Mouse (Mus musculus): ENCODE results near the gene Slc35e3. TPM values are rescaled to one million over a fixed set of nuclear protein-coding genes. Genes with fewer than 3 reads are reported as not detected.
A peak's percentile ranks its signal among the peaks of the same experiment; 100 is the strongest.
"Not testable (repeated sequence)": the region's sequence is repeated elsewhere in the genome, so short reads cannot be mapped to it uniquely, and the experiment has no call there.

The Slc35e3 gene
- total RNA-seq, 2 experiments from 2014 or later = 7.8 to 8.2 TPM

DNA sequence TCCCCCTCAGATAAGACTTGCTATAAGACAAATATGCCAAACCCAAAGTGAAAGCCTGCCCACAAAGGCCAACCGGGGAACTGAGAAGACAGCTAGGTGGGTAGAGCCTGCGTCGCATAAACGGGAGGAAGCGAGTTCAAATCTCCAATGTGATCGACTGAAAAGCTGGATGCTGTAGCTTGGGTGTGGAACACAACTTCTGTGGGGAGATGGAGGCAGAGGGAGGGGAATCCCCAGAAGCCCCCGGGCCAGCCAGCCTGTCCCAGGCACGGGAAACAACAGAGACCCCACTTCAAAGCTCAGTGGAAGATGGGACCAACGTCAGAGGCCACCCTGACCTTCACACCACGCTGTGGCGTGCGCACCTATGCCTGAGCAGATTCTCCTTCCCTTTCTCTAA is 16.8 kb upstream of the Slc35e3 start:
- DNase-seq = no peak

GRCm38 (mm10) chr10:117762281-117762830 is 16.2 kb upstream of the Slc35e3 start:
- no peak for DNase-seq

- DNase-seq = no peak
Observed at GRCm38 (mm10) chr10:117761551-117761950, 15.4 kb upstream of the Slc35e3 start.

DNA sequence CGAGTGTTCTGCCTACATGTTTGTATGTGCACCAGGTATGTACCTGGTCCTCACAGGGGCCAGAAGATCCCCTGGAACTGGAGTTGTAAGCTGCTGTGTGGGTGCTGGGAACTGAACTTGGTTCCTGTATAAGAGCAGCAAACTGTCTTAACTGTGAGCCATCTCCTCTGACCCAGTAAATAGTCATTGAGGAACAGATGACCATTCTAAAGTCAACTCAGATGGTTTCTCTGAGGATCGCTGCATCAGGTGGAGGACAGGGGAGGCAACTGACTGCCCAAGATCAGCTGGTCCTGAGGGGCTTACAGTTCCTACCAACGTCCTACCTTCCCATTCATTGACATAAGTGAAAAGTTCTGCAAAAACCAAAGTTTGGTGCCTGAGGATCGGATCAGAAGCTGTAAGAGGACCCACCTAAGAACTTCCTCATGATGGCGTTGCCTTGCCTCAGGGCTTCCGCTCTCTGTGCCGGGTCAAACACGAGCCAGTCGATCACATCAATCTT is 14.7 kb upstream of the Slc35e3 start:
- DNase-seq = no peak

GRCm38 (mm10) chr10:117759844-117760630 is 13.9 kb upstream of the Slc35e3 start:
- no peak for DNase-seq

GRCm38 (mm10) chr10:117758749-117759727 is 12.9 kb upstream of the Slc35e3 start:
- DNase-seq = no peak

DNA sequence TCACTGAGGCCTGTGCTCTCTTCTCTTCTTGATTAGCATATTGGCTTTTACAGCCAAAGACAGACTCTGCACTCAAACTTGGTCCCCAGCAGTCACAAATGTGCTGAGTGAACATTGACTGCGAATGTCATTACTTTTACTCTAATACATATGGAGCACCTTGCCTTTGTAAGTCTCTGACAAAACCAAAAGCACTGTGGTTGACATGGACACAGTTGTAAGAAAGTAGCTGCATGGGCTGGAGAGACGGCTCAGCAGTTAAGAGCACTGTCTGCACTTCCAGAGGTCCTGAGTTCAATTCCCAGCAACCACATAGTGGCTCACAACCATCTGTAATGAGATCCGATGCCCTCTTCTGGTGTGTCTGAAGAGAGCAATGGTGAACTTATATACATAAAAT is 12.2 kb upstream of the Slc35e3 start:
- not testable (repeated sequence) for DNase-seq

- DNase-seq = no peak
Observed at GRCm38 (mm10) chr10:117757796-117758342, 11.7 kb upstream of the Slc35e3 start.

DNA sequence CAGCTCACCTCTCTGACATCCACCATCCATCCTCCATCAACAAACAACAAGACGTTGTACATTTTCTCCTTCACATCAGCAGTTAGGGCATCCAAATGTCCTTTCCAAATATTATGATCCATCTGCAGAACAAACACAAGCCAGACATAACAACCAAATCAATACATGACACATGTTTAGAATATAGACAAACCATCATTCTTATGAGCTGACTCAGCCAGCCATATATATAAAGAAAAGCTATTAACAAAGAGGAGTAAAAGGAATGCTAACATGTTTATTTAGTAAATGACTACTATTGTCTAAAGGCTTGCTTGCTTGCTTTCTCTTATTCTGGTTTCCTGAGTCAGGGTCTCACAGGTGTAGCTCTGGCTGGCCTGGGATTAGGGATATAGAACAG is 11.1 kb upstream of the Slc35e3 start:
- DNase-seq = no peak

DNA sequence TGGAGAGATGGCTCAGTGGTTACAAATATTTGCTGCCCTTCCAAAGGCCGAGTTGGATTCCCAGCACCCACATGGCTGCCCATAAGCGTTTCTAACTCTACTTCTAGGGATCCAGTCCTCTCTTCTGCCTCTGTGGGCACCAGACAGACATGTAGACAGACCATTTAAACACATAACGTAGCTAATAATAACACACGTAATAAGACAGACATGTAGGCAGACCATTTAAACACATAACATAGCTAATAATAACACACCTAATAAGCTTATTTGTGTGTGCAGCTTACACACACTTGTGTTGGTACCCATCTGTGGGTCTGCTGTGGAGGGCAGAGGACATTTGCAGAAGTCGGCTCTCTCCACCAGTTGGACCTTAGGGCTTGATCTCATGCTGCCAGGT is 10.6 kb upstream of the Slc35e3 start:
- no peak for DNase-seq

GRCm38 (mm10) chr10:117755799-117756467 is 9.8 kb upstream of the Slc35e3 start:
- DNase-seq = no peak

DNA sequence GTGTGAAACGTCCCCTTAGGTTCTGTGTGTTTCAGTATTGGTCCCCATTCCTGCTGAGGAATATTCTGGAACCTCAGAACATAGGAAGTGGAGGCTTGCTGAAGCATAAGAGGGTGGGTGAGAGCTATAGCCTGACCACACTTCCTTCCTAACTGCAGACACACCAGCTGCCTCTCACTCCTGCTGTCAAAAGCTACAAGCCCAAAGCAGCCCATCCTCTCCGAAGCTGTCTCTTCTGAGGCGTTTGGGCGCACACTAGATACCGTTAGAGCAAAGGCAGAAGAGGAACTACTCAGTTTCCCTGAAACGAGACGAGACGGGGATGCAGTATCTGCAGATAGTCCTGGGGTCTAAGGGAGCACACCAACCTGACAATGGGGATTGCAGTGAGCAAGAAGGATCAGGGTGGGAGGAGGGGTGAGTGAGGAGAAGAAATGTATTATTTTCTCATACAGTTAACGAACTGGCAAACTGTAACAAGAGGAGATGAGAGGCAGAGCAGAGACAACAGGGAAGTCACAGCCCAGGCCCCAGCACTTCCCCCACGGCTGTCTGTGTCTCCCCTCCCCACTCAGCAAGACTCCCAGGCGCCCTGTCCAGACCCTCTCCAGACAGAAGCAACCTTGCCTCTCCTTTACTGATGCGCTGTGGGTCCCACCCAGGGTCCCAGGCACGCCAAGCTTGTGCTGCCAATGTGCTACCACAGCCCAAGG is 9.1 kb upstream of the Slc35e3 start:
- DNase-seq = peak; percentile 14 to 20

- DNase-seq = no peak
Observed at GRCm38 (mm10) chr10:117754609-117754940, 8.4 kb upstream of the Slc35e3 start.

DNA sequence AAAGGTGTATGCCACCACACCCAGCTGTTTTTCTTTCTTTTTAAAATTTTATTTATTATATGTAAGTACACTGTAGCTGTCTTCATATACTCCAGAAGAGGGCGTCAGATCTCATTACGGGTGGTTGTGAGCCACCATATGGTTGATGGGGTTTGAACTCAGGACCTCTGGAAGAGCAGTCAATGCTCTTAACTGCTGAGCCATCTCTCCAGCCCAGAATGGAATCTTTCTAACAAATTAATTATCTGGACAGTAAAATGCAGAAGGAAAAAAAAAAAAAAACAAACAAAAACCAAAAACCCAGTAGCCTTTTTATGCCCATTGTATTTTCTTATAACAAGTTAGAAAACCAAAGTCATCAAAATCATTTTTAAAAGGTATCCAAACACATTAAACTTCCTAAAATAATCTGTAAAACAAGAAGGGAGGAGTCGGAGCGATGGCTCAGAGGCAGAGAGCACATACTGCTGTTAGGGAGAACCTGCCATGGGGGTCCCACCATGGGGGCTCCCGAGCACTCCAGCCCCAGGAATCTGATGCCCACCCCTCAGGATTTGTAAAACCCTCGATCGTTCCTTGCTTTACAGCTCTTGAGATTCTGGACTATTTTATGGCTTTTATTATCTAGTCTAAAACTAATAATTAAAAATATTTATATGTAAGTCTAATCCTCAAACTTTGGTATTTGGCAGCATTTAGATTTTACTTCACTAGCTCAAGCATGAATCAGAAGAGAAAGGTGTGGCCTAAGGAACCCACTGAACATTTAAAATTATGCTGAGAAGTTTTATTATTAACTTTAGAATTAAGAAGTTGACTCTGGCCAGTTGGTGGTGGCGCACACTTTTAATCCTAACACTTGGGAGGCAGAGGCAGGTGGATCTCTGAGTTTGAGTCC is 7.8 kb upstream of the Slc35e3 start:
- DNase-seq = no peak

GRCm38 (mm10) chr10:117752851-117753647 is 6.9 kb upstream of the Slc35e3 start:
- DNase-seq = no peak

DNA sequence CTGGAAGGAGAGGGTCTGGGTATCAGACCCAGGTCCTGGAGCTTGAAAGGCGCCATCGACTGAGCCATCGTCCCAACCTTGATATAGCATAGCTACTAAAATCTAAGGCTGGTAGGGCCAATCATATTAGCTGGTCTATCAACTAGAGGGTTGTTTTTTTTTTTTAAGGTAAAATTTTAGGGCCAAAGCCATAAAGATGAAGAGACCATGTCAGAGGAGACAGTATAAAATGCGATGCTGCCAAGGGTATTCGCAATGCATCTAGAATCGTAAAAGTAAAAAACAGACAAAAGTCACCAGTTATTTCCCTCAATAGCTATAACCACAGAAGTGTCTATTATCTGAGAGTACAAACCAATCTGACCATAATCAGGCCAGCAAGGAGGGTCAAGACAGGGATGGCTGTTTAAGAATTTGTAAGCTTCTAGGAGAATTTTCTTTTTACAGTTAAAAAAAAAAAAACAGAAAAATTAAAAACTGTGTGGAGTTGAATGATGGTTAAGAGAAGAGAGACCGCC is 6.2 kb upstream of the Slc35e3 start:
- DNase-seq = no peak

GRCm38 (mm10) chr10:117751744-117752143 is 5.6 kb upstream of the Slc35e3 start:
- no peak for DNase-seq

GRCm38 (mm10) chr10:117751282-117751610 is 5.1 kb upstream of the Slc35e3 start:
- no peak for DNase-seq
